Mouse (Mus musculus) myocyte (in vitro differentiated cells): ENCODE measurements around the gene Iqub. TPM values are rescaled to one million over a fixed set of nuclear protein-coding genes. Genes with fewer than 3 reads are reported as not detected.

Experiments used
- H3K27me3 ChIP-seq: one replicate; pipeline ENCODE4 v1.6.1; 2011; ENCODE audit not compliant: control insufficient read depth, insufficient read depth, insufficient read length
- H3K36me3 ChIP-seq: one replicate; pipeline ENCODE4 v1.6.1; 2011; ENCODE audit not compliant: control insufficient read depth, insufficient read depth
- H3K4me2 ChIP-seq: one replicate; pipeline ENCODE4 v1.6.1; 2011; ENCODE audit warnings: low read depth, control low read depth
- H3K4me3 ChIP-seq: one replicate; pipeline ENCODE4 v1.5.1; 2011; ENCODE audit warnings: mild to moderate bottlenecking, control low read depth, moderate library complexity
- H3K79me2 ChIP-seq: one replicate; pipeline ENCODE4 v1.6.1; 2011; ENCODE audit not compliant: control insufficient read depth, insufficient read depth
- H3ac ChIP-seq: one replicate; pipeline ENCODE4 v1.6.1; 2011; ENCODE audit not compliant: control insufficient read depth, insufficient read length
- CEBPB ChIP-seq: IDR thresholded peaks from 2 replicates; pipeline ENCODE4 v1.6.1; 2011; ENCODE audit warnings: mild to moderate bottlenecking, moderate library complexity; ENCODE audit not compliant: poor library complexity, insufficient read depth, severe bottlenecking
- E2F4 ChIP-seq: IDR thresholded peaks from one replicate; pipeline ENCODE4 v1.6.1; 2011; ENCODE audit warnings: mild to moderate bottlenecking, control low read depth, moderate library complexity; ENCODE audit not compliant: insufficient read depth
- MAX ChIP-seq: IDR thresholded peaks from one replicate; pipeline ENCODE4 v1.6.1; 2011; ENCODE audit warnings: low read depth, mild to moderate bottlenecking, control low read depth
- MYOD1 ChIP-seq, 3 experiments: IDR thresholded peaks; one replicate each; pipeline ENCODE4 v1.6.1; 2011; ENCODE audit warnings: control low read depth in 2 of 3, low read depth in 2 of 3, mild to moderate bottlenecking in 2 of 3, moderate library complexity in 1 of 3; ENCODE audit not compliant: insufficient read length in 2 of 3, control insufficient read depth in 1 of 3
- MYOG ChIP-seq, 3 experiments: IDR thresholded peaks; one replicate each; pipeline ENCODE4 v1.6.1; 2011; ENCODE audit warnings: control low read depth in 2 of 3, low read depth in 2 of 3, mild to moderate bottlenecking in 2 of 3; ENCODE audit not compliant: insufficient read length in 2 of 3, control insufficient read depth in 1 of 3, insufficient read depth in 1 of 3
- POLR2A ChIP-seq: IDR thresholded peaks from one replicate; pipeline ENCODE4 v1.6.1; 2011; ENCODE audit warnings: low read depth, mild to moderate bottlenecking, control low read depth, moderate library complexity; ENCODE audit not compliant: insufficient read length
- POLR2AphosphoS2 ChIP-seq: IDR thresholded peaks from one replicate; pipeline ENCODE4 v1.6.1; 2011; ENCODE audit warnings: low read depth, control low read depth; ENCODE audit not compliant: insufficient read length
- REST ChIP-seq: IDR thresholded peaks from one replicate; pipeline ENCODE4 v1.6.1; 2011; ENCODE audit warnings: mild to moderate bottlenecking, control low read depth, moderate library complexity; ENCODE audit not compliant: insufficient read depth, insufficient read length
- SRF ChIP-seq: IDR thresholded peaks from one replicate; pipeline ENCODE4 v1.6.1; 2011; ENCODE audit warnings: low read depth; ENCODE audit not compliant: control insufficient read depth, insufficient read length
- TCF12 ChIP-seq: IDR thresholded peaks from one replicate; pipeline ENCODE4 v1.6.1; 2011; ENCODE audit warnings: mild to moderate bottlenecking, control low read depth; ENCODE audit not compliant: poor library complexity, insufficient read depth, severe bottlenecking
- TCF3 ChIP-seq: IDR thresholded peaks from one replicate; pipeline ENCODE4 v1.6.1; 2011; ENCODE audit warnings: low read depth, control low read depth; ENCODE audit not compliant: insufficient read length
- USF1 ChIP-seq: IDR thresholded peaks from one replicate; pipeline ENCODE4 v1.6.1; 2011; ENCODE audit warnings: low read depth, mild to moderate bottlenecking, control low read depth, moderate library complexity
- polyA plus RNA-seq: library from polyadenylated mRNA; unstranded; fragments of >200 nt; fragmentation: generic; extraction: Trizol; gene quantifications from one replicate; pipeline ENCODE4 v1.2.1, GENCODE M21; 2012; ENCODE audit warnings: missing spikeins

Gene Iqub
- polyA plus RNA-seq, 1 experiment: not detected

- Histone ChIP-seq H3ac (peak within 1 kb of the TSS; percentile 17), H3K4me2 (peak within 1 kb of the TSS; percentile 90), H3K27me3 (no peaks in the 10 kb centered on the region), H3K79me2 (peaks cover 17% of the 10 kb centered on the region), H3K36me3 (no peaks in the 10 kb centered on the region), H3K4me3 (peak within 1 kb of the TSS; percentile 87)
- TF ChIP-seq TCF3 (no peak), MAX (no peak), MYOG (IDR thresholded peaks at IDR 0.05; ENCODE audit: control insufficient read depth in 1 of 3, insufficient read depth in 1 of 3, insufficient read length in 2 of 3, low read depth in 2 of 3) (peak in 1 of 3 experiments; percentile 42), E2F4 (peak; percentile 74), POLR2A (peak; percentile 87), USF1 (no peak), TCF12 (no peak), POLR2AphosphoS2 (peak; percentile 90), REST (no peak), SRF (peak; percentile 85)
These were observed 12.5 kb upstream of the Iqub start, which contains the start of gene Ndufa5 for GRCm38 (mm10) chr6:24527155-24528063. Ndufa5 (minus strand) TSS chr6:24528013.

GRCm38 (mm10) chr6:24525705-24526104 is 10.8 kb upstream of the Iqub start:
- no peak overlapping the region for H3K4me3 ChIP-seq

DNA sequence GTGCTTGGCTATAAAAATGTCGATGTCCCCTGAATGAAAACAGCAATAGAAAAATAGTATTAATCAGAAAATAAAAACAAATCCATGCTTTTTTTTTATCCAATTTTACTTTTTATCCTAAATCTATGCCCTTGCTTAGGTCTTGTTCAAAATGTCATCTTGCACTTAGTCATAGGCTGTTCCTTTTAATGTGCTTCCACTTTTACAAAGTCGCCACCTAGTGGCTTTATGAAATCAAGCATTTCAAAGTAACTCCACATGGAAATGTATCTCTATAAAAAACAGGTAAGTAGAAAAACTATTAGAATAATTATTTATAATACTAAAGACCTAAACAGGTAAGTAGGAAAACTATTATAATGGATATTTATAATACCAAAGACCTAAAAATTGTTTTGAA is 1.3 kb upstream of the Iqub start:
- Histone ChIP-seq H3ac (no peak overlapping the region), H3K4me2 (no peak overlapping the region), H3K79me2 (no peaks in the 10 kb centered on the region), H3K4me3 (no peak overlapping the region), H3K27me3 (no peaks in the 10 kb centered on the region), H3K36me3 (peaks cover 12% of the 10 kb centered on the region)
- TF ChIP-seq MYOG (IDR thresholded peaks at IDR 0.05; ENCODE audit: control insufficient read depth in 1 of 3, insufficient read depth in 1 of 3, insufficient read length in 2 of 3, low read depth in 2 of 3): no peak
- TF ChIP-seq MAX: no peak
- no peak for TF ChIP-seq POLR2A
- TF ChIP-seq MYOD1 (IDR thresholded peaks at IDR 0.05; ENCODE audit: control insufficient read depth in 1 of 3, insufficient read length in 2 of 3, low read depth in 2 of 3): no peak
- TF ChIP-seq SRF: no peak
- no peak for TF ChIP-seq TCF3
- TF ChIP-seq POLR2AphosphoS2: no peak
- no peak for TF ChIP-seq TCF12
- no peak for TF ChIP-seq REST
- no peak for TF ChIP-seq USF1
- TF ChIP-seq E2F4: no peak
- TF ChIP-seq CEBPB: no peak

More at GRCm38 (mm10) chr6:24525705-24526104, 10.8 kb upstream of the Iqub start:
- Histone ChIP-seq H3K79me2 (peaks cover 17% of the 10 kb centered on the region), H3K4me2 (no peak overlapping the region), H3K36me3 (peaks cover 4% of the 10 kb centered on the region), H3ac (no peak overlapping the region), H3K27me3 (no peaks in the 10 kb centered on the region)
- TF ChIP-seq USF1 (no peak), TCF12 (no peak), SRF (no peak), POLR2AphosphoS2 (no peak), REST (no peak), MAX (no peak), POLR2A (no peak), MYOD1 (IDR thresholded peaks at IDR 0.05; ENCODE audit: control insufficient read depth in 1 of 3, insufficient read length in 2 of 3, low read depth in 2 of 3) (no peak), MYOG (IDR thresholded peaks at IDR 0.05; ENCODE audit: control insufficient read depth in 1 of 3, insufficient read depth in 1 of 3, insufficient read length in 2 of 3, low read depth in 2 of 3) (no peak), TCF3 (no peak), CEBPB (no peak), E2F4 (no peak)

- no peaks in the 10 kb centered on the region for H3K79me2 ChIP-seq
- H3K27me3 ChIP-seq: no peaks in the 10 kb centered on the region
- TF ChIP-seq POLR2AphosphoS2: no peak
- TF ChIP-seq MAX: no peak
- no peak overlapping the region for H3ac ChIP-seq
- no peak overlapping the region for H3K4me3 ChIP-seq
- H3K36me3 ChIP-seq: no peaks in the 10 kb centered on the region
- no peak overlapping the region for H3K4me2 ChIP-seq
These were observed 10.7 kb downstream of the Iqub start for GRCm38 (mm10) chr6:24504141-24504540.

DNA sequence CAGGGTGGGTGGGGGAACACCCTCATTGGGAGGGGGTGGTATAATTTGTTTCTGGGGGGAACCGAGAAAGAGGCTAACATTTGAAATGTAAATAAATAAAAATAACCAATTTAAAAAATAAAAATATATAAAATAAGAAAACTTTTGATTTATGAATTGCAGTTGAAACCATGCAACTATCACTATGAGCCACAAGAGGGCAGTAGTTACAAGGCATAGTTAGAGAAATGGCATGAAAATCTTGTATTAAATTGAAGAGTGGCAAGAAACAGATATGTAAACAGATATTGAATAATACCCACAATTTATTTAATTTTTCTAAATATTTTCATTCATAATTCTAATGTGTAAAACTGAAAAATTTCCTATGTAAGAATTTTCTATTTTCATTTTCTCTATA is 24.5 kb downstream of the Iqub start:
- H3ac ChIP-seq: no peak overlapping the region
- no peak overlapping the region for H3K4me3 ChIP-seq
- H3K79me2 ChIP-seq: no peaks in the 10 kb centered on the region
- H3K36me3 ChIP-seq: no peaks in the 10 kb centered on the region
- H3K4me2 ChIP-seq: no peak overlapping the region
- TF ChIP-seq MAX (no peak), MYOG (IDR thresholded peaks at IDR 0.05; ENCODE audit: control insufficient read depth in 1 of 3, insufficient read depth in 1 of 3, insufficient read length in 2 of 3, low read depth in 2 of 3) (no peak), TCF12 (no peak)
- H3K27me3 ChIP-seq: no peaks in the 10 kb centered on the region
